ENCODE assay signal across 8 mouse cellular contexts in genomic region chr19:7482266-7482598, GRCm38 (mm10). TPM values are rescaled to one million over a fixed set of nuclear protein-coding genes. Genes with fewer than 3 reads are reported as not detected.
DNase-seq lines count a peak whose midpoint lies in the region; ATAC-seq and TF ChIP-seq lines count a peak whose summit lies in the region.

No protein-coding gene starts in this region.

- dilution Hi-C loops in CH12.LX (cut with MboI; ENCODE audit: extremely low pct_ligation_motif_present, extremely low pct_unique_long_range_greater_than_20kb, low sequenced_read_pairs) = no loop called here

- in situ Hi-C loops in CH12.LX (cut with MboI; ENCODE audit: low pct_ligation_motif_present, low pct_unique_long_range_greater_than_20kb, low sequenced_read_pairs) = no loop called here

- ATAC-seq in forebrain, embryonic 16.5 days = no peak
- no peak for ATAC-seq in liver, embryonic 16.5 days (ENCODE audit: low read depth)

- H3K27ac ChIP-seq in heart, adult 2 months = peak overlapping the region; percentile 98
- H3K27ac ChIP-seq in CH12.LX (ENCODE audit: insufficient read depth, low read depth) = no peak overlapping the region
- peak overlapping the region; percentile 100 for H3K27ac ChIP-seq in forebrain, embryonic 16.5 days (ENCODE audit: low read length)
- peak overlapping the region; percentile 99 for H3K27ac ChIP-seq in liver, embryonic 16.5 days (ENCODE audit: low read length)

- no peak for TF ChIP-seq POLR2A in heart, adult 2 months (IDR thresholded peaks at IDR 0.05; ENCODE audit: insufficient read depth, low read depth, low read length)
- no peak for TF ChIP-seq POLR2A in CH12.LX (IDR thresholded peaks at IDR 0.05; ENCODE audit: low read depth, low read length)

- under 1% methylated on average over 7 of the region's 7 CpGs for WGBS in heart, adult 2 months
- 0% methylated on average over 7 of the region's 7 CpGs for WGBS in forebrain, embryonic 16.5 days
- 0% methylated on average over 7 of the region's 7 CpGs for WGBS in liver, embryonic 16.5 days (ENCODE audit: insufficient replicate concordance)

- H3K27me3 ChIP-seq in heart, adult 2 months (ENCODE audit: control insufficient read depth, insufficient read depth, low read length) = no peaks in the 10 kb centered on the region
- no peaks in the 10 kb centered on the region for H3K27me3 ChIP-seq in CH12.LX (replicated peaks)
- no peaks in the 10 kb centered on the region for H3K27me3 ChIP-seq in forebrain, embryonic 16.5 days (replicated peaks; ENCODE audit: control insufficient read depth, insufficient read depth, low read length)
- no peaks in the 10 kb centered on the region for H3K27me3 ChIP-seq in liver, embryonic 16.5 days (ENCODE audit: control insufficient read depth, insufficient read depth, low read depth, low read length)

- peaks cover 16% of the 10 kb centered on the region for H3K36me3 ChIP-seq in heart, adult 2 months (ENCODE audit: control insufficient read depth, insufficient read depth, low read length)
- H3K36me3 ChIP-seq in CH12.LX (replicated peaks in 1 of 2; ENCODE audit: control insufficient read depth in 1 of 2, insufficient read depth in 1 of 2, low read length in 1 of 2) = peaks cover 0 to 14% of the 10 kb centered on the region in 2 experiments
- no peaks in the 10 kb centered on the region for H3K36me3 ChIP-seq in forebrain, embryonic 16.5 days (ENCODE audit: control insufficient read depth, insufficient read depth)
- H3K36me3 ChIP-seq in liver, embryonic 16.5 days (ENCODE audit: control insufficient read depth, insufficient read depth) = no peaks in the 10 kb centered on the region

- H3K79me2 ChIP-seq in heart, adult 2 months (replicated peaks; ENCODE audit: control insufficient read depth, insufficient read depth, low read length) = peaks cover 2% of the 10 kb centered on the region; the same call in 1 of the 2 replicates
- H3K79me2 ChIP-seq in CH12.LX (replicated peaks; ENCODE audit: control insufficient read depth, extremely low read depth, insufficient read depth, poor library complexity, severe bottlenecking) = peaks cover 40% of the 10 kb centered on the region

- no peaks in the 10 kb centered on the region for H3K9me3 ChIP-seq in CH12.LX (replicated peaks; ENCODE audit: low read length)
- no peaks in the 10 kb centered on the region for H3K9me3 ChIP-seq in forebrain, embryonic 16.5 days (ENCODE audit: control insufficient read depth, low read length)
- H3K9me3 ChIP-seq in liver, embryonic 16.5 days (replicated peaks; ENCODE audit: control insufficient read depth, low read length) = no peaks in the 10 kb centered on the region

- H3K4me1 ChIP-seq in heart, adult 2 months (ENCODE audit: control insufficient read depth, insufficient read depth, low read length) = peaks cover 5% of the 10 kb centered on the region
- H3K4me1 ChIP-seq in CH12.LX (ENCODE audit: control insufficient read depth in 1 of 2, insufficient read depth in 2 of 2) = peaks cover 0 to 42% of the 10 kb centered on the region in 2 experiments; a peak in 2 of 4 replicates
- H3K4me1 ChIP-seq in forebrain, embryonic 16.5 days (replicated peaks; ENCODE audit: control insufficient read depth, insufficient read depth, low read length) = peaks cover 26% of the 10 kb centered on the region
- H3K4me1 ChIP-seq in liver, embryonic 16.5 days (ENCODE audit: control insufficient read depth, low read depth, low read length) = peaks cover 14% of the 10 kb centered on the region

- peak overlapping the region; percentile 98 for H3K4me2 ChIP-seq in CH12.LX (ENCODE audit: insufficient read depth, low read depth, poor library complexity, severe bottlenecking)
- H3K4me2 ChIP-seq in forebrain, embryonic 16.5 days (ENCODE audit: low read length) = peak overlapping the region; percentile 86
- H3K4me2 ChIP-seq in liver, embryonic 16.5 days (ENCODE audit: low read depth, low read length) = peak overlapping the region; percentile 92

- peak overlapping the region; percentile 66 for H3K4me3 ChIP-seq in heart, adult 2 months
- H3K4me3 ChIP-seq in CH12.LX (replicated peaks in 1 of 3; ENCODE audit: low read depth in 2 of 3, low read length in 2 of 3, poor library complexity in 1 of 3) = peak overlapping the region; percentile 73 to 97 (median 88)
- peak overlapping the region; percentile 99 for H3K4me3 ChIP-seq in forebrain, embryonic 16.5 days (replicated peaks; ENCODE audit: low read length)
- peak overlapping the region; percentile 99 for H3K4me3 ChIP-seq in liver, embryonic 16.5 days (ENCODE audit: low read depth, low read length)

- DNase-seq in heart, adult 2 months = no peak
- DNase-seq in heart, adult 9 months (ENCODE audit: low spot score in 2 of 2) = no peak
- no peak for DNase-seq in CH12.LX (ENCODE audit: extremely low read depth)
- DNase-seq in adrenal gland, postnatal 36 days = no peak
- no peak for DNase-seq in thymus, postnatal 10 days (ENCODE audit: low spot score in 2 of 2)
- no peak for DNase-seq in frontal cortex, postnatal 25 days (ENCODE audit: low spot score in 2 of 2)

- no peak for TF ChIP-seq EP300 in heart, adult 2 months (IDR thresholded peaks at IDR 0.05; ENCODE audit: insufficient read depth, low read depth, low read length)
- no peak for TF ChIP-seq EP300 in CH12.LX (IDR thresholded peaks at IDR 0.05; ENCODE audit: low read length)

- peak overlapping the region; percentile 91 for H3K9ac ChIP-seq in heart, adult 2 months (ENCODE audit: low read depth, low read length)
- peak overlapping the region; percentile 97 for H3K9ac ChIP-seq in CH12.LX (ENCODE audit: insufficient read depth, low read depth)
- peak overlapping the region; percentile 96 for H3K9ac ChIP-seq in forebrain, embryonic 16.5 days (replicated peaks; ENCODE audit: low read depth, low read length)
- H3K9ac ChIP-seq in liver, embryonic 16.5 days (ENCODE audit: low read depth, low read length) = peak overlapping the region; percentile 99

- no peak for TF ChIP-seq RAD21 in CH12.LX (IDR thresholded peaks at IDR 0.05; ENCODE audit: low read depth, low read length)

- TF ChIP-seq CTCF in heart, adult 2 months (IDR thresholded peaks at IDR 0.05) = no peak
- TF ChIP-seq CTCF in CH12.LX (conservative IDR thresholded peaks at IDR 0.05 in 1 of 2, IDR thresholded peaks at IDR 0.05 in 1 of 2; ENCODE audit: low read depth in 2 of 2, low read length in 2 of 2) = no peak

- intact Hi-C loops in heart, adult 2 months (cut with DNase I) = loop anchor here (5.0 kb wide), 1 partner anchor 40 kb away; no protein-coding TSS in a partner anchor

TF ChIP-seq in CH12.LX, 34 proteins besides CTCF, POLR2A, EP300 and RAD21:
- TF ChIP-seq MYC (IDR thresholded peaks at IDR 0.05; ENCODE audit: low read depth, low read length) (no peak), ELF1 (IDR thresholded peaks at IDR 0.05; ENCODE audit: low read depth, low read length) (no peak), PAX5 (IDR thresholded peaks at IDR 0.05; ENCODE audit: low read length) (no peak), JUN (IDR thresholded peaks at IDR 0.05; ENCODE audit: insufficient read depth, low read depth, low read length) (no peak), SIN3A (IDR thresholded peaks at IDR 0.05; ENCODE audit: low read length) (peak; percentile 46; the same call in 1 of the 2 replicates), ETS1 (conservative IDR thresholded peaks at IDR 0.05; ENCODE audit: low read depth, low read length) (no peak), BHLHE40 (IDR thresholded peaks at IDR 0.05; ENCODE audit: low read depth, low read length) (no peak), MXI1 (IDR thresholded peaks at IDR 0.05; ENCODE audit: low read depth, low read length) (no peak), ZNF384 (IDR thresholded peaks at IDR 0.05; ENCODE audit: low read depth, low read length) (peak; percentile 69), KAT2A (IDR thresholded peaks at IDR 0.05; ENCODE audit: insufficient replicate concordance, low read length) (no peak), MAX (IDR thresholded peaks at IDR 0.05; ENCODE audit: low read length) (no peak), ZC3H11A (IDR thresholded peaks at IDR 0.05; ENCODE audit: low read depth, low read length) (no peak), ZKSCAN1 (IDR thresholded peaks at IDR 0.05; ENCODE audit: borderline replicate concordance, low read depth, low read length) (no peak), POLR2AphosphoS2 (IDR thresholded peaks at IDR 0.05; ENCODE audit: low read depth, low read length) (no peak), HCFC1 (IDR thresholded peaks at IDR 0.05; ENCODE audit: low read depth, low read length) (no peak), TCF12 (IDR thresholded peaks at IDR 0.05; ENCODE audit: low read depth, low read length) (no peak), CHD1 (IDR thresholded peaks at IDR 0.05; ENCODE audit: low read depth, low read length) (0 out of 2 replicates have a peak, but pooled peaks have one; percentile 24)

RNA-seq across cellular contexts. Expression of gene Rtn3, which starts 0.8 kb away (rescaled TPM):
- total RNA-seq in heart, adult 2 months (2021) = 10 to 100 TPM; 71.8 to 75.4 TPM
- polyA plus RNA-seq in heart, adult 2 months (2012; rRNA removed) = 58.2 and 89.4 TPM in 2 replicates
- total RNA-seq in CH12.LX (2012; rRNA removed) (29.0 and 32.7 TPM in 2 replicates), CH12.LX (2014; rRNA removed) (33.0 and 39.1 TPM in 2 replicates)
- 97.5 and 102 TPM in 2 replicates for polyA plus RNA-seq in CH12.LX (2012; ENCODE audit: insufficient read length, low read depth)
- polyA plus RNA-seq in forebrain, embryonic 16.5 days (2015; fragmentation: Nextera tagmentation; extraction: Ambion mirVana) = 550 and 563 TPM in 2 replicates
- 59.7 and 63.8 TPM in 2 replicates for polyA plus RNA-seq in liver, embryonic 16.5 days (2015; fragmentation: Nextera tagmentation; extraction: Ambion mirVana)
- 100 to 1,000 TPM; 138 to 141 TPM for total RNA-seq in adrenal gland, postnatal 36 days (2021)

RNA-seq across cellular contexts. Expression of gene Atl3, which starts 11.6 kb away (rescaled TPM):
- 10 to 100 TPM; 14.0 TPM for total RNA-seq in heart, adult 2 months (2021)
- polyA plus RNA-seq in heart, adult 2 months (2012; rRNA removed) = 6.8 and 14.3 TPM in 2 replicates
- total RNA-seq in CH12.LX (2012; rRNA removed) = 7.3 and 9.2 TPM in 2 replicates
- 17.5 and 19.8 TPM in 2 replicates for total RNA-seq in CH12.LX (2014; rRNA removed)
- polyA plus RNA-seq in CH12.LX (2012; ENCODE audit: insufficient read length, low read depth) = 11.3 and 14.3 TPM in 2 replicates
- 6.7 and 7.7 TPM in 2 replicates for polyA plus RNA-seq in forebrain, embryonic 16.5 days (2015; fragmentation: Nextera tagmentation; extraction: Ambion mirVana)
- 5.5 and 5.6 TPM in 2 replicates for polyA plus RNA-seq in liver, embryonic 16.5 days (2015; fragmentation: Nextera tagmentation; extraction: Ambion mirVana)
- 100 to 1,000 TPM in 1 of 2 experiments, 10 to 100 TPM in 1; 98.3 to 159 TPM for total RNA-seq in adrenal gland, postnatal 36 days (2021)
